Mouse (Mus musculus): Measurements from ENCODE around the gene Slc25a38. TPM values are rescaled to one million over a fixed set of nuclear protein-coding genes. Genes with fewer than 3 reads are reported as not detected.

Slc25a38 gene
- total RNA-seq (2023; ENCODE audit: inconsistent age) = 32.0 to 35.3 TPM (median 33.4 TPM) in 4 replicates

DNA sequence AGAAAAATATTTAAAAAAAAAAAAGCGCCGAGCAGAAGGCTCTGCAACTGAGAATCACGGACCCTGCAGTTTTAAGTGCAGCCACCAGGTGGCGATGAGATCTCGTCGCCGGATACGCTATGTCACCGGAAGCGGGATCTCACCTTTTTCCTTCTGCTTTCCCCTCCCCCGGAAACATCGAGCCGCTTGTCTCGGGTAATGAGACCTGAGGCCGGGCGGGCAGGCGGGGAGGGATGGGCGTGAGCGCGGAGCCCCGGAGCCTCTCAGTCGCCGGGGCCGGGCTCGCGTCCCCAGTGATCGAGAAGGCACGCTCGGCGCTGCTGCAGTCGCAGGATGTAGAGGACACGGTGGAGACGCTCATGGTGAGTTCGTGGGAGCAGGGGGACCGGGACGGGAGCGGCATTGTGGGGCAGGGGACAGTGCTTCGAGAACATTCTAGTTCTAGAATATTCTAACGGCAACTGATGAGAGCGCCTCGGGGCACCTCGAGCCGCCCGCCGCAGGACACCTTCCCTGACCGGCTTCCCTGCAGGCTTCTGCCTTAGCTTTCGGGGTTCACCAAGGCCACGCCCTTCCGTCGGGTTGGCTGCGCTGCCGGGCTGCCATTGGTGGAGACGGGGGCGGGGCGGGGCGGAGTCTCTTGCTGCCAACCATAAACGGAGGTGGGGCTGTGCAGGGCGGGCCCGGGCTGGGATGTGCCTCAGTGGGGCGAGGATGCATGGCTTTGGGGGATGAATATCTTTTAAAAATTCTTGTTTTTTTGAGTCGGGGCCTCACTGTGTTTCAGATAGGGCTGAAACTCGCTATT, at the start of gene Slc25a38:
Gene Slc25a38 (plus strand): TSS at position 164 of the 808 bp plus-strand sequence.

DNA sequence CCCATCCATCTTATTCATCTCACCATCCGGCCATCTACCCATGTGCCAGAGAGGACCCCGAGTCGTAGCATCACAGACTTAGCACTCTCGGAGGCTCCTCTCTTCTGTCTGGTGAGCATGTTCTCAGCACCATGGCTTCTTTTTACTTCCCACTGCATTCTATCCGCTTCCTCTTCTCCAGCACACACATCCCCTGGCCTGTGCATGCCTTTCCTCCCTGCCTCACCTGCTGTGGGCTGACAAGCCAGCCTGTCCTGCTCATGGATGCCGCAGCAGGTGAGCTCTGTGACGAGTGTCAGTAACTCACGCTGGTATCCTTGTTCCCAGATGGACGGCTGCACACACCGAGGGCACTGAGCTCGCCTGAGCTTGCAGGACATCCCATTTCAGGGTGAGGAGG, 40.4 kb upstream of the Slc25a38 start, which contains the start of gene Cx3cr1:
Gene Cx3cr1 (minus strand): TSS at position 101 of the 400 bp plus-strand sequence.

DNA sequence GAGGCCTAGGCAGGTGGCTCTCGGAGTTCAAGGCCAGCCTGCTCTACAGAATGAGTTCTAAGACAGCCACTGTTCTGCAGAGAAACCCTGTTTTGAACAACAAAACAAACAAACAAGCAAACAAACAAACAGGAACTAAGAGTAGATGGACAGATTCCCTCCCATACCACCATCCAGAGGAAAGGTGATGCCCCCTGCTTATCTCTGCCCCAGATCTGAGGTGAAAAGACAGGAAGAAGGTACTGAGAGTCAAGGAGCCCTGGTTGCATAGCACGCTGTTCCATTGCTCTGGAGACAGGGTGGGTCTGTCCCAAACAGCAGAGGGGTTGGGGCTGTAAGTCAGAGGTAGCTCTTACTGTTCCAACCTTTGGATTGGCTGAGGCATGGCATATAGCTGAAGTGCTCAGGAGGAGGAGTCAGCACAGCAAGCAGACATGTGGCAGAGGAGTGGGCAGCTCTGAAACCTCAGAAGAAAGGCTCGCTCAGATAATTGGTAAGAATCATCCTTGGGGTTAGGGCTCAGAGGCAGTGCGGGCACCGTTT, 18.4 kb upstream of the Slc25a38 start, which contains the start of gene Ccr8:
Gene Ccr8 (plus strand): TSS at position 419 of the 543 bp plus-strand sequence.

DNA sequence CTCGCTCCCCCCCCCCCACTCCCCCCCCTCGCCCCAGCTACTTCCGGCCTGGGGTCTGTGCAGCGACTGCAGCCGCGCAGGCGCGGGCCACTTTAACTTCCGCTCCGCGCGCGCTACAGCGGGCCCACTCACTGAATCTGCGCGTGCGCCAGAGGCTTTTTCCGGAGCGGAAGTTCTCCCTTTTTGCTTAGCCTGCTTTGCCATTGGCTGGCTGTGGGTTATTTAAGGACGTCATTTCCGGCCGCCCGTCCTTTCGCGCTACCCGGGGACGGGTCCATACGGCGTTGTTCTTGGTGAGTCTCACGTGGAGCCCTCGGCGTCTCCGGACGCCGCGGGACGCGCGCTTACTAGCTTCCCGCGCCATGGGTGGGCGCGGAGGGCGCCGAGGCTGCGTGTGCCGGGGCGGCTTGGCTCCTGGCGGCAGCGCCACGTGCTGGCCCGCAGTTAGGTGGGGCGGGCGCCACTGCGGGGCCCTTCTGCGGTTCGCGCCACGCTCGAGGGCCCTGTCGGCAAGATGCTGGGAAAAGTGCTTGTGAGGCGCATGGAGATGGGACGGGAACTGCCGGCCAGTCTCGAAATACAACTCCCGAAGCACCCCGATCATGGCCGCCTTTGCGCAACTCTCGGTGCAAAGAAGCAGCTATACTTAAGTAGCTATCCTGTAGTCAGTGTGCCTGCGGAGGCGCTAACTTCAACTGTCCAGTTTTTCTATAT, 17.5 kb downstream of the Slc25a38 start, which contains the start of gene Rpsa:
Gene Rpsa (plus strand): TSS at position 152 of the 714 bp plus-strand sequence.

DNA sequence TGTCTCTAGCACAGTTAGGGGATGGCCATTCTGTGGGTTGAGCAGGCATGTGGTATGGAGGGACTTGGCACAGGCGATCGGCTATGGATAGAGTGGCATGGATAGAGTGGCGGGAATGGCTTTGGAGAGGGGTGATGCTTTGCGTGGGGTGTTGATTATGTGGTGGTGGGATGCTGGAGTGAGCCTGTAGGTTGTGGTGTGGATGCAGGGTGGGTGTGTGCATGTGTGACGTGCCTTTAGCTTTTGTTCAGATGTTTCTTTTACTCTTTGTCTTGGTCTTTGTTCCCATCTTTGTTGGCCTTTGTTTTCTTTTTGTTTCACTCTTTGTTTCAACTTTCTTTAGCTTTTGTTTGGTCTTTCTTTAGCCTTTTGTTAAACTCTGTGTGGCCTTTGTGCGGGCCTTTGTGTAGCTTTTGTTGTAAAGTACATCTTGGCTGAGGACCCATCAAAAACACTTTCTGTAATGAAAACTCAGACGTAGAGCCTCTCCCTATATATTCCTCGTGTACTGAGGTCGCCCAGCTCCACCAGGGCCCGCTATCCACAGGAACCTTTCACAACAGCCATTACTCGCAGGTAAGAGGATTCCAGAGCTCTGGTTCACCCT, 39.2 kb downstream of the Slc25a38 start, which contains the start of gene Mobp:
Gene Mobp (plus strand): TSS at position 486 of the 607 bp plus-strand sequence.

Other genes starting within 250 kb of the Slc25a38 start
- gene Wdr48, start 215.5 kb upstream of the Slc25a38 start, total RNA-seq (2023; ENCODE audit: inconsistent age) = 61.0 to 84.5 TPM (median 72.6 TPM) in 4 replicates
- 6.8 to 12.8 TPM (median 11.0 TPM) in 4 replicates for gene Gorasp1, start 172.8 kb upstream of the Slc25a38 start, total RNA-seq (2023; ENCODE audit: inconsistent age)
- not detected in 4 replicates for gene Ttc21a, start 172.8 kb upstream of the Slc25a38 start, total RNA-seq (2023; ENCODE audit: inconsistent age)
- 318 to 341 TPM (median 335 TPM) in 4 replicates for gene Csrnp1, start 125.7 kb upstream of the Slc25a38 start, total RNA-seq (2023; ENCODE audit: inconsistent age)
- gene Xirp1, start 86.8 kb upstream of the Slc25a38 start, total RNA-seq (2023; ENCODE audit: inconsistent age) = 0.18 TPM in 2 of 4 replicates, not detected in the others
- gene Cx3cr1, start 40.5 kb upstream of the Slc25a38 start, total RNA-seq (2023; ENCODE audit: inconsistent age) = 0.13 to 0.18 TPM (median 0.15 TPM) in 3 of 4 replicates, not detected in the other
- not detected in 4 replicates for gene Ccr8, start 18.3 kb upstream of the Slc25a38 start, total RNA-seq (2023; ENCODE audit: inconsistent age)
- gene Rpsa, start 17.3 kb downstream of the Slc25a38 start, total RNA-seq (2023; ENCODE audit: inconsistent age) = 2,074 to 2,466 TPM (median 2,211 TPM) in 4 replicates
- not detected in 4 replicates for gene Mobp, start 39.3 kb downstream of the Slc25a38 start, total RNA-seq (2023; ENCODE audit: inconsistent age)
- gene Myrip, start 191.1 kb downstream of the Slc25a38 start, total RNA-seq (2023; ENCODE audit: inconsistent age) = not detected in 4 replicates

Measured in B cell, adult (primary cell).